Comparison of ENCODE assay signal across 8 mouse cellular contexts in the genomic region with DNA sequence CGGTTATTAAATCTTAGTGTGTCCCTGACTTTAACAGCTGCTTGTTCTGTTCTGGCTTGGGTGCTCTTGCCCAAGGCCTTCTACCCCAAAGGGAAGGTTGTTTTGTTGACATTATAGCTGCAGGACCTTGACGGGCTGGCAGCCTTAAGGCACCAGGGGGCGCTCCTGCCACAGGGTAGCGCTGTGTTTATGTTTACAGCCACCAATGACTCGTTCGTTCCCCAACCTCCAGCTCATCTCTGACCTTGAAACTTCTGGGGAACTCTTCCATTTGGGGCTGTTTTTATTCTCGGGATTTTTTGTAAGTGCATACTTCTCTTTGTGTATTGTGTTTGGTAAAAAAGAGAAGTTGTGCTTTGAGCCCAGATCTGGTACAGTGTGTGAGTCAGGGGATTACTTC. TPM values are rescaled to one million over a fixed set of nuclear protein-coding genes. Genes with fewer than 3 reads are reported as not detected.
A peak's percentile ranks its signal among the peaks of the same experiment; 100 is the strongest.
DNase-seq lines count a peak whose midpoint lies in the region; ATAC-seq lines count a peak whose summit lies in the region.

No protein-coding gene starts in this region.

- peak; percentile 45 for ATAC-seq in inflammation-experienced regulatory T-cells, adult 6 months
- peak; percentile 56 for ATAC-seq in megakaryocyte progenitor cell, adult 5-6 weeks (replicated peaks; ENCODE audit: poor library complexity)

- DNase-seq in adrenal gland, adult (ENCODE audit: inconsistent age in 2 of 2, low spot score in 1 of 2), result peak; percentile 95 to 99
- peak; percentile 88 for DNase-seq in embryo, embryonic 10.5 days (ENCODE audit: low spot score)
- DNase-seq in gastrocnemius, postnatal 14 days, result peak; percentile 86
- DNase-seq in left cerebral cortex, postnatal 10 days (ENCODE audit: extremely low spot score in 1 of 2, low spot score in 2 of 2), result peak; percentile 73 to 88
- peak; percentile 82 to 87 for DNase-seq in right cerebral cortex, postnatal 10 days (ENCODE audit: low spot score in 2 of 2)
- DNase-seq in urinary bladder, postnatal 14 days (ENCODE audit: low spot score), result peak; percentile 89

- intact Hi-C loops in gastrocnemius, postnatal 14 days (cut with DNase I; ENCODE audit: low total_unique reads), result loop anchor here (10.0 kb wide), 1 partner anchor 331 kb away; no protein-coding TSS in a partner anchor
- intact Hi-C loops in left cerebral cortex, postnatal 10 days (cut with DNase I), result loop anchor here (1.0 to 5.0 kb wide), 3 partner anchors 42 to 179 kb away; no protein-coding TSS in a partner anchor

RNA-seq across cellular contexts. Expression of gene Iscu, which starts 1.1 kb away (rescaled TPM):
- total RNA-seq in gastrocnemius, postnatal 14 days (2021), result 100 to 1,000 TPM in 1 of 2 experiments, 10 to 100 TPM in 1; 92.5 to 102 TPM
- 10 to 100 TPM in 2 of 3 experiments, 1 to 10 TPM in 1; 5.7 to 45.5 (median 16.1) TPM for polyA plus RNA-seq in inflammation-experienced regulatory T-cells, adult 6 months (2017; shearing (Covaris generic))
- total RNA-seq in left cerebral cortex, postnatal 10 days (2021), result 10 to 100 TPM; 72.7 to 78.3 TPM
- 108 TPM in 2 replicates for total RNA-seq in megakaryocyte progenitor cell, adult 5-6 weeks (2015)
- total RNA-seq in megakaryocyte progenitor cell, adult 5-6 weeks (2017), result 87.2 and 98.4 TPM in 2 replicates

RNA-seq across cellular contexts. Expression of gene Sart3, which starts 1.4 kb away (rescaled TPM):
- total RNA-seq in gastrocnemius, postnatal 14 days (2021), result 1 to 10 TPM; 6.5 to 6.9 TPM
- 10 to 100 TPM; 12.7 to 15.3 (median 13.0) TPM for polyA plus RNA-seq in inflammation-experienced regulatory T-cells, adult 6 months (2017; shearing (Covaris generic))
- 10 to 100 TPM; 29.1 to 35.0 TPM for total RNA-seq in left cerebral cortex, postnatal 10 days (2021)
- total RNA-seq in megakaryocyte progenitor cell, adult 5-6 weeks (2015), result 16.2 and 17.2 TPM in 2 replicates
- 26.0 and 37.7 TPM in 2 replicates for total RNA-seq in megakaryocyte progenitor cell, adult 5-6 weeks (2017)

RNA-seq across cellular contexts. Expression of gene Tmem119, which starts 26.7 kb away (rescaled TPM):
- 10 to 100 TPM in 1 of 2 experiments, 1 to 10 TPM in 1; 5.8 to 11.2 TPM for total RNA-seq in gastrocnemius, postnatal 14 days (2021)
- not detected for polyA plus RNA-seq in inflammation-experienced regulatory T-cells, adult 6 months (2017; shearing (Covaris generic))
- total RNA-seq in left cerebral cortex, postnatal 10 days (2021), result 10 to 100 TPM; 12.0 to 16.0 TPM
- 6.5 and 7.2 TPM in 2 replicates for total RNA-seq in megakaryocyte progenitor cell, adult 5-6 weeks (2015)
- total RNA-seq in megakaryocyte progenitor cell, adult 5-6 weeks (2017), result 5.6 and 8.2 TPM in 2 replicates

RNA-seq across cellular contexts. Expression of gene Ficd, which starts 38.1 kb away (rescaled TPM):
- 1 to 10 TPM; 4.9 TPM for total RNA-seq in gastrocnemius, postnatal 14 days (2021)
- polyA plus RNA-seq in inflammation-experienced regulatory T-cells, adult 6 months (2017; shearing (Covaris generic)), result 1 to 10 TPM; 4.4 to 4.9 (median 4.7) TPM
- 1 to 10 TPM; 7.2 to 8.0 TPM for total RNA-seq in left cerebral cortex, postnatal 10 days (2021)
- 2.5 and 3.1 TPM in 2 replicates for total RNA-seq in megakaryocyte progenitor cell, adult 5-6 weeks (2015)
- 1.5 and 2.6 TPM in 2 replicates for total RNA-seq in megakaryocyte progenitor cell, adult 5-6 weeks (2017)

RNA-seq across cellular contexts. Expression of gene 1700069L16Rik, which starts 49.1 kb away (rescaled TPM):
- total RNA-seq in gastrocnemius, postnatal 14 days (2021), result not detected
- not detected for polyA plus RNA-seq in inflammation-experienced regulatory T-cells, adult 6 months (2017; shearing (Covaris generic))
- total RNA-seq in left cerebral cortex, postnatal 10 days (2021), result not detected
- not detected in 2 replicates for total RNA-seq in megakaryocyte progenitor cell, adult 5-6 weeks (2015)
- not detected in 2 replicates for total RNA-seq in megakaryocyte progenitor cell, adult 5-6 weeks (2017)

Comparison
In these comparisons a context has a peak if more than half of its experiments do, and no peak if none do; other contexts are left out.
1. Peak in every context shown above with its lines: DNase-seq and ATAC-seq.